Mouse (Mus musculus): Measurements from ENCODE around the gene Gpcpd1. TPM values are rescaled to one million over a fixed set of nuclear protein-coding genes. Genes with fewer than 3 reads are reported as not detected.

The Gpcpd1 gene
- polyA plus RNA-seq, 1 experiment: 9.1 TPM

DNA sequence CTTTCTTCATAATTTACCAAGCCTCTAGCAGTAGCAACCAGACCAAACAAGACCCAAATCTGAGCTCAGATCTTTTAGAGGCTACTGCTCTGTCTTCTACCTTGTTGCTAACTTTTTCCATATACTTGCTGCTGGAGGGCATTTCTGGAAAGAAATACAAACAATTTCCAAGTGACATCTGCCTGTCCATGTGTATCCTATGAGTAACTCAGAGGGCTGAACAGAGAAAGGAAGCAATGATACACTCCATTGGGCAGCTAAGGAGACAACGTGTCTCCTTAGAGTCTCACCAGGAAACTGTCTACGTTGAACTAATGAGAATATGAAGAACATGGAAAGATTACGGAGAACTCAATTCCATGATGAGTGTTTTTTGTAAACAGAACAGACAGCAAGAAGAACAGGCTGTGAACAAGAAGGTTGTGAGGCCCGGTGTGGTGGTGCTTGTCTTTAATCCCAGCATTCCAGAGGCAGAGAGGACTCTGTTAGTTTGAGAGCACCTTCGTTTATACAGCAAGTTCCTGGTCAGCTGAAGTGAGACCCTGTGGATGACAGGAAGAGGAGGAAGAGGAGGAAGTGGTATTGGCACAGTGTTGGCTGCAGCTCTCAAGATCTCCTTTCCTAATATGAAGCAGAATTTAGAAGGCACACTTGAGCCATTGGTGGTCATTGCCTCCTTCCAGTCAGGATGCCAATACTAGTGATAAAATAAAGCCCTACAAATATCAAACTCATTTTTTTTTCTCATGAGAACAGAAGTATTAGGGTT, 18.4 kb upstream of the Gpcpd1 start:
- Histone ChIP-seq H3K4me1 (ENCODE audit: control insufficient read depth) (no peaks in the 10 kb centered on the region), H3K36me3 (ENCODE audit: control insufficient read depth) (no peaks in the 10 kb centered on the region), H3K9me3 (ENCODE audit: control insufficient read depth, low read length) (no peaks in the 10 kb centered on the region; the same call in 1 of the 2 replicates), H3K4me3 (replicated peaks) (no peak overlapping the region), H3K27me3 (ENCODE audit: control insufficient read depth) (no peaks in the 10 kb centered on the region)
- no peak for TF ChIP-seq TAL1 (IDR thresholded peaks at IDR 0.05; ENCODE audit: low read length)
- TF ChIP-seq GATA1 (IDR thresholded peaks at IDR 0.05; ENCODE audit: low read length): no peak

DNA sequence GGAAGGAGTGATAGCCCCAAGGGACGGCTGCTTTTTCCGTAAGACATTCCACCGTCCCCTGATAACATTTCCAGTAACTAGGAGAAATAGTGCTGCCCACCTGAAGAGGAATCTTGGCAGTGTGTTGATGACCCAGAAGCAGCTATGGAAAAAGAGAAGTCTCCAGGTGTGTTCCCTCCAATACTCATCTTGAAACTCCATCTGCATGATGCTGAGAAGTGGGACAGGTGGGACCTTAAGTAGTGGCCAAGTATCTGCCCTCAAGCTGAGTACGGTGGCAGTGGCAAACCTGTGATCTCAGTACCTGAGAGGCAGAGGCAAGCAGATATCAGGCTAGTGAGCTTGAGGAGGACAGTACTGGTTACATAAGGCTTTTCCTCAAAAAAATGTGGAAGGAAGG, 17.4 kb upstream of the Gpcpd1 start:
- no peaks in the 10 kb centered on the region for H3K36me3 ChIP-seq (ENCODE audit: control insufficient read depth)
- H3K9me3 ChIP-seq (ENCODE audit: control insufficient read depth, low read length): no peaks in the 10 kb centered on the region
- TF ChIP-seq GATA1 (IDR thresholded peaks at IDR 0.05; ENCODE audit: low read length): no peak
- no peak for TF ChIP-seq TAL1 (IDR thresholded peaks at IDR 0.05; ENCODE audit: low read length)
- H3K27me3 ChIP-seq (ENCODE audit: control insufficient read depth): no peaks in the 10 kb centered on the region
- H3K4me3 ChIP-seq (replicated peaks): no peak overlapping the region
- H3K4me1 ChIP-seq (ENCODE audit: control insufficient read depth): no peaks in the 10 kb centered on the region

DNA sequence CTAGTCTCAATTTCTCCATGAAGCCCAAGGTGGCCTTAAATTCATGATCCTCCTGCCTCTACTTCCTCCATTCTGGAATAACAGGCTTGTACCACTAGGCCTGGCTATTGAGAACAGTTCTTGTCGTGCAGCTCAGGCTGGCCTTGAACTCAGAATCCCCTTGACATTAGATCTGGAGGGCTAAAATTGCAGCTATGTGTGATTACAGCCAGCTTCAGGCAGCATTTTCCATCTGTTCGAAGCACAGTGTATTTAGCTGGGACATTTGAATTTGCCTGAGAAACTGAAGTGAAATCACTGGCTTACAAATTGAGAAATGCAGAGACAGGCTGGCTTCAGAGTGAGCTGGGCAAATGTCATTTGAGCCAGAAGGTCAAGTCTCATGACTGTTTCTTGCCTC, 16.2 kb upstream of the Gpcpd1 start:
- Histone ChIP-seq H3K9me3 (ENCODE audit: control insufficient read depth, low read length) (no peaks in the 10 kb centered on the region), H3K4me3 (replicated peaks) (no peak overlapping the region), H3K4me1 (ENCODE audit: control insufficient read depth) (no peaks in the 10 kb centered on the region), H3K27me3 (ENCODE audit: control insufficient read depth) (no peaks in the 10 kb centered on the region), H3K36me3 (ENCODE audit: control insufficient read depth) (no peaks in the 10 kb centered on the region)
- no peak for TF ChIP-seq TAL1 (IDR thresholded peaks at IDR 0.05; ENCODE audit: low read length)
- TF ChIP-seq GATA1 (IDR thresholded peaks at IDR 0.05; ENCODE audit: low read length): no peak

DNA sequence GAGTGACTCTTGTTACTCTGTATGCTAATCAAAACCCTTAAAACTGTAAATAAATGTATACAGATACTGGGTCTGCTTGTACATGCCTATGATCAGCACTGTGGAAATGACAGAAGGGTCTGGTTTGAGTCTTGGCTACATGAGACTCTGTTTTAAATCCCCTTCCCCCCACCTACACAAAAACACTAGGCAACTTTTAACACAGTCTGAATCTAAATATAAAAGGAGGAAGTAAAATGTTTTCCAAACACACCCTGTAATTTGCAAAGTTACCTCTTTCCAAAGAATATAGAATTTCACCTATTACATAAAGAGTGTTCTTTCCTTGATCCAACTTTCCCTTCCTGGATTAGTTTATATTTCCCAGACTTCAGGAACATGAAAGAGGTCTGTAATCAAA, 14.2 kb upstream of the Gpcpd1 start:
- no peak overlapping the region for H3K4me3 ChIP-seq (replicated peaks)
- H3K27me3 ChIP-seq (ENCODE audit: control insufficient read depth): no peaks in the 10 kb centered on the region
- no peaks in the 10 kb centered on the region for H3K36me3 ChIP-seq (ENCODE audit: control insufficient read depth)
- TF ChIP-seq GATA1 (IDR thresholded peaks at IDR 0.05; ENCODE audit: low read length) (no peak), TAL1 (IDR thresholded peaks at IDR 0.05; ENCODE audit: low read length) (no peak)
- H3K9me3 ChIP-seq (ENCODE audit: control insufficient read depth, low read length): no peaks in the 10 kb centered on the region
- no peaks in the 10 kb centered on the region for H3K4me1 ChIP-seq (ENCODE audit: control insufficient read depth)

DNA sequence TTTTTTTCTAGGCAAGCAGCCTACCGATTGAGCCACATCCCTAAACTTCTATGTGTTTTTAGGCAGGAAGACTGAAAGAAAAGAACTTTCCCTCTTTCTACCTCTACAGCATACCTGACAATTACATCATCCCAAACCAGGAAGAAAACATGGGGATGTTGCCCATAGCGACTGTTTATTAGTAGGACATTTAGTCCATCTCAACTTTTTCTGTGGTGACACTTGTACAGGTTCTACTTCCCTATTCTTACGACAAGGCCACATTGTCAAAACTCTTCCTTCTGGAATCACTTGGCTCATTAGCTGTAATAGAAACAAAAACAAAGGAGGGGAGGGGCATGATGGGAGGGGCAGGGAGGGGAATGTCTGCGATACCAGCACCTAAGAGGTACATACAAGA, 12.6 kb upstream of the Gpcpd1 start:
- Histone ChIP-seq H3K4me1 (ENCODE audit: control insufficient read depth) (no peaks in the 10 kb centered on the region), H3K36me3 (ENCODE audit: control insufficient read depth) (no peaks in the 10 kb centered on the region), H3K4me3 (replicated peaks) (no peak overlapping the region), H3K27me3 (ENCODE audit: control insufficient read depth) (no peaks in the 10 kb centered on the region), H3K9me3 (ENCODE audit: control insufficient read depth, low read length) (no peaks in the 10 kb centered on the region)
- TF ChIP-seq GATA1 (IDR thresholded peaks at IDR 0.05; ENCODE audit: low read length): no peak
- no peak for TF ChIP-seq TAL1 (IDR thresholded peaks at IDR 0.05; ENCODE audit: low read length)

DNA sequence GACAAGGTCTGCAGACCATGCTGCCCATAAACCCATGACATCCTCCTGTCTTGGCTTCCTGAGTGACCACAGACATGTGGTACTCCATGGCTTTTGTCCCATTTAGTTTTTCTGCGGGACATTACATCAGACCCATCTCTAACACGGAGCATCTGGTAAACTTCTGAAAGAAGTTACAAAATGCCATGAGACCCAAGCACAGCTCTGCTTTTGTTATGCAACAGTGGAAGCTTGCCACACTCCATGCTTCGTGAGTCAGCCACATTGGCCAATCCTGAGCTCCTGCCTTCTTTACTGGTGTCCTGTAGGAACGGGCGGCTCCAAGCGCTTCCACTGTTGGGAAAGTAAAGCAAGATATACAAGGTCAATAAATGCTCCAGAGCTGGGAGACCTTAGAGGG, 11.6 kb upstream of the Gpcpd1 start:
- H3K4me3 ChIP-seq (replicated peaks): no peak overlapping the region
- H3K4me1 ChIP-seq (ENCODE audit: control insufficient read depth): no peaks in the 10 kb centered on the region
- no peak for TF ChIP-seq GATA1 (IDR thresholded peaks at IDR 0.05; ENCODE audit: low read length)
- TF ChIP-seq TAL1 (IDR thresholded peaks at IDR 0.05; ENCODE audit: low read length): no peak

DNA sequence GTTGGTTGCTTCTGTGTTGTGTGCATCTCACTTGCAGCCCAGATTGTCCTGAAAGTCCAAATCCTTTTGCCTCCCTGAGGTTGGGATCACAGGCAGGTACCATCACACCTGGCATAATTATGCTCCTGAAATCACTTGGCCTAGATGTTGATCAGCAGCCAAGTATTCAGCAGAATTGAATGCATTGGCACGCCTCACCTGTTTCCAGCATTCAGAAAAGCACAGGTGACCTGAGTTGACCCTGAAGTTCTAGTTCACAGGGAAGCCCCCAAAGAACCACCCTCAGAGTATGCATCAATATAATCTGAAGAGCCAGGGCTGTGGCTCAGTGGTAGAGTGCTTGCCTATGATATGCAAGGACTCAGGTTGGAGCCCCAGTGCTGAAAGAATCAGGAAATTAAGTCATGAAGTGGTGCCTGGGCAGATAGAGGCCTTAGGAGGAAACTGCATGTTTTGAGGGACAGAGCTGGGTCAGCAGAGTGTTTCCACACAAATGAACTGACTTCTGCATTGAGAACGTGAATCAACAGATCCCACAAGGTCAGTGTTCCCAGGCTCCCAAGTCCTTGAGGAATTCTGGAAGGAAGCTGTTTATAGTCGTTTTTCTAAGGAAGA, 10.4 kb upstream of the Gpcpd1 start:
- TF ChIP-seq TAL1 (IDR thresholded peaks at IDR 0.05; ENCODE audit: low read length): no peak
- no peak for TF ChIP-seq GATA1 (IDR thresholded peaks at IDR 0.05; ENCODE audit: low read length)
- Histone ChIP-seq H3K9me3 (ENCODE audit: control insufficient read depth, low read length) (no peaks in the 10 kb centered on the region), H3K4me1 (ENCODE audit: control insufficient read depth) (no peaks in the 10 kb centered on the region), H3K27me3 (ENCODE audit: control insufficient read depth) (no peaks in the 10 kb centered on the region), H3K4me3 (replicated peaks) (no peak overlapping the region), H3K36me3 (ENCODE audit: control insufficient read depth) (no peaks in the 10 kb centered on the region)

More for the DNA sequence above, 11.6 kb upstream of the Gpcpd1 start:
- Histone ChIP-seq H3K27me3 (ENCODE audit: control insufficient read depth) (no peaks in the 10 kb centered on the region), H3K36me3 (ENCODE audit: control insufficient read depth) (no peaks in the 10 kb centered on the region), H3K9me3 (ENCODE audit: control insufficient read depth, low read length) (no peaks in the 10 kb centered on the region)

DNA sequence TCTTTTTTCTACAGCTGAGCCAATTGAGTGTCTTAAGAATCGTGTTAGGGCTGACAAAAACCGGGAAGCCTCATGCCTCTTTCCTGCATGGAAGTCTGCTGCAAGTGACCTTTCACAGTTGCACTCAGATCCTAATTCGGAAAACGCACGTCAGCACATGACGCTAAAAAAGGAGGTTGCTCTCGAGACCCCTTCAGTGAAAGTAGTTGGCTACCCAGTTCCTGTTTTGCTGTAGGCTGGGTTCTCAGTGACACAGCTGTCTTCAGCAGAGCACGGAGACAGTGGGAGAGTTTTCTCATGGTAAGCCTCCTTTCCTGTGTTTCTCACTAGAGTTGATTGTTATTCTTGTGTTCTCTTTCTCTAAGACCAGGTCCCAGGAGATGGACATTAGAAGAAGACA, 9.7 kb upstream of the Gpcpd1 start:
- Histone ChIP-seq H3K4me3 (replicated peaks) (no peak overlapping the region), H3K36me3 (ENCODE audit: control insufficient read depth) (no peaks in the 10 kb centered on the region), H3K27me3 (ENCODE audit: control insufficient read depth) (no peaks in the 10 kb centered on the region), H3K4me1 (ENCODE audit: control insufficient read depth) (peaks cover 2% of the 10 kb centered on the region), H3K9me3 (ENCODE audit: control insufficient read depth, low read length) (no peaks in the 10 kb centered on the region)
- TF ChIP-seq TAL1 (IDR thresholded peaks at IDR 0.05; ENCODE audit: low read length) (no peak), GATA1 (IDR thresholded peaks at IDR 0.05; ENCODE audit: low read length) (no peak)

DNA sequence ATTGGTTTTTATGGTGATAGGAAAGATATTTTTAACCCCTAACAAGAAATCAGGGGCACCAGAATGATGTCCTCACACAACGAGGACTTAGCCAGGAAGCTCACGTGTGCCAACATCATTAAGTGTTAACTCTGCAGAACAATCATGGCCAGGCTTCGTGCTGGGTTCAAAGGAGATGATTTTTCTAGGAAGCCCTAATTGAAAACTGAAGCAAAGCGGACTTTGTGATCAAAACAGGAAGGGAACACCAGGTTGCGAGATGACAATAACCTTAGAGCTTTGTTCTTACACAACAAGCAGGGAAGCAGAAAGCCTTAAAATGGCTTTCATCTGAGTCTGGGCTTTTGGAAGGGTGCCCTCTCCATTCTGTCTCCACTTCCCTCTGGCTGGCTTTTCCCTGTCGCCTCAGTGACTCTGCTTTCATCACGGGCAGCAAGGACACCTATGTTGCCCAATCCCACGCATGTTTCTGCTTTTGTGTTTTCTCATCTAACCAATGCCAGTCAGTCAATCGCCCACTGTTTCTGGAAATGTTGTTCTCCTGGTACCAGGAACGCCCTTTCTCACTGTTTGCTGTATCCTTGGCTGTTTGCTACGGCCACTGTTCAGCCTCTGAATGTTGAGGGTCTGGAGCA, 8.2 kb upstream of the Gpcpd1 start:
- Histone ChIP-seq H3K4me1 (ENCODE audit: control insufficient read depth) (peaks cover 9% of the 10 kb centered on the region), H3K27me3 (ENCODE audit: control insufficient read depth) (no peaks in the 10 kb centered on the region), H3K9me3 (ENCODE audit: control insufficient read depth, low read length) (no peaks in the 10 kb centered on the region), H3K4me3 (replicated peaks) (no peak overlapping the region), H3K36me3 (ENCODE audit: control insufficient read depth) (no peaks in the 10 kb centered on the region)
- TF ChIP-seq TAL1 (IDR thresholded peaks at IDR 0.05; ENCODE audit: low read length): no peak
- TF ChIP-seq GATA1 (IDR thresholded peaks at IDR 0.05; ENCODE audit: low read length): no peak

Measured in erythroblast, embryonic 14.5 days (primary cell).